Mouse (Mus musculus) testis, postnatal 10 days (tissue): ENCODE measurements at regions not wholly inside any gene's neighbourhood (a gene's known extent, or its start where the extent isn't known, plus 50 kb on each side); places are given as distances from the start of the nearest gene placed in this dataset.

Source experiments
- DNase-seq: peaks from one replicate; pipeline ENCODE4 v3.0.0; 2021; ENCODE audit warnings: low spot score

DNA sequence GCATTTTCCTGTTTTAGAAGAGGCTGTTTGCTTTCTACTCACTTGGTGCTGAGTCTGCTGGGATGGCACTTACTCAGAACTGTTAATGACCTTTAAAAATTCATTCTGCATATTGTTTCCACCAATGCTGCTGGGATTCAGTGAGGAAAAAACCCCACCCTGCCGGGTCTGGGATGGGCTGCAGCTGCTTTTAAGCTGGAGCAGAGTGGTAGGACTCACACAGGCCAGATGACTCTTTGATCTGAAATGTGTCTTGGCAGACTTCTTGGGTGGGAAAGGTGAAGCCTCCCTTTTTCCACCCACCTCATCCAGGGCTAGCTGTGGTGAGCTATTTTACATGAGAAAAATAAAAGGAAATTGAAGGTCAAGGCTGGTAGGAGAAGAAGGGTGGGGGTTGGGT lies 56.4 kb upstream of the Ddhd1 start:
- DNase-seq = no peak

DNA sequence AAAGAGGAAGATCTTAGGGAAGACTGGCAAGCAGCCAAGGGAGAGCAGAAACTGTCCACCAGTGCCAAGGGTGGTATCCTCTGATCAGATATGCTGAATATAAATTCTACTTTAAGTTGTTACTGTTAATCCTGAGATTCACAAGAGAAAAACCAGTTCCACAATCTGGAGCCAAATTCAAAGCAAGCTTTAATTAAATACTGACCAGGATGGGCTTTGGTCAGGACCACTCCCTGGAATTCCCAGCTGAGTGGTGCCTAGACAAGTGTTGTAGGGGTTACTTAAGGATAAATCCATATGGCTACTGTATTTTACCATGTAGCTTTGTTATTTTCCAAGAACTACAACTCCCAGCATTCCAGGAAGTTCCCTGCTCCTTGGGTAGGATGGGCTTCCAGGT lies 56.8 kb upstream of the Ddhd1 start:
- no peak for DNase-seq

DNA sequence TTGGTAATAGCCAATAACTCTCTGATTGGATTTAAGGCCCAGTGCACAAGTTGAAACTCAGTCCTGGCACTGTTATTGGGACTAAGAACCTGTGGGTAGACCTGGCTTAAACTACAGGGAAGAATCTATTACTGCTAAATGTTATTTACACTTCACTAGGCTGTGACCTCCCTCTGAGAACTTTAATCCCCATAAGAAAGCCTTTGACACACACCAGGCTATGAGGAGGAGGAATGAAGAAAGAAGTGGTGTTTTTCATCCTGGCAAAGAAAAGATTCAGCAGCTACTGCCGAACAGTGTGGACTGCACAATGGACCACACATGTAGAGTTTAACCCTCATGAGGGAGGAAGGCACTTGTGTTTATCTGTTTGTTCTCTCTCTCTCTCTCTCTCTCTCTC lies 58.2 kb upstream of the Ddhd1 start:
- no peak for DNase-seq

DNA sequence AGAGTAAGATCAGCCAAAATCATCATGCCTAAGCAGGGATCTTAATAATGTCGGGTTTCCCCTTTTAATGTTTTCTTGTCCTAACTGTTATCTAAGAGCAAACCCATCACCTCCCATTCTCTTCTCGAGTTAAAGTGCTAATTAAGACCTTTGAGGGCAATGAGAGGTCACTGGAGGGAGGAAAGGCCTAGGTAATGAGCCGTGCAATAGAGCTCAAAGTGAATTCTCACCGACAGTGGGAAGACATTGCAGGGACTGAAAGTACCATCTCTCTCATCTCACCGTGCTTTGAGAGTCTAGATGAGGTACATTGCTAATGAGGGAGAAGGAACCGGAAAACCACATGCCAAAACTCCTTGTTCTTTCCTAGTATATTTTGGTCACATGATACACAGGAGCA lies 64.9 kb upstream of the Ddhd1 start:
- DNase-seq = no peak

DNA sequence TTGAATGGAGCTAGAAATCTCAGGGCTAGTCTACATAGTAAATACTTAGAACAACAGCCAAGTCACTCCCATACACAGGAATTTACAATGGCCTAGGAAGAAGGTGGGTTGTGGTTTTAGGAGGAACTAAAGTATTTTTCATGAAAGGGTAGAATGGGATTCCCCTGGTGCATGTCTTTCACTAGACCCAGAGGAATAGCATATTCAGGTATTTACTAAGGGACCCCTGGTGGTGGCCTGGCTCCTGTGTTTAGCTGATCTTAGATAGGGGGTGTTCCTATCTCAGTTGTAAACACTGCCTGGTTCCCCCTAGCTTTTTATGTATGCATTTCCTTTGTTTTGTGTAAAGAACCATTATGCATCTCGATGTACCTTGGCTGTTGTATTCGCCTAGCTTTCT lies 66.4 kb upstream of the Ddhd1 start:
- DNase-seq = no peak

DNA sequence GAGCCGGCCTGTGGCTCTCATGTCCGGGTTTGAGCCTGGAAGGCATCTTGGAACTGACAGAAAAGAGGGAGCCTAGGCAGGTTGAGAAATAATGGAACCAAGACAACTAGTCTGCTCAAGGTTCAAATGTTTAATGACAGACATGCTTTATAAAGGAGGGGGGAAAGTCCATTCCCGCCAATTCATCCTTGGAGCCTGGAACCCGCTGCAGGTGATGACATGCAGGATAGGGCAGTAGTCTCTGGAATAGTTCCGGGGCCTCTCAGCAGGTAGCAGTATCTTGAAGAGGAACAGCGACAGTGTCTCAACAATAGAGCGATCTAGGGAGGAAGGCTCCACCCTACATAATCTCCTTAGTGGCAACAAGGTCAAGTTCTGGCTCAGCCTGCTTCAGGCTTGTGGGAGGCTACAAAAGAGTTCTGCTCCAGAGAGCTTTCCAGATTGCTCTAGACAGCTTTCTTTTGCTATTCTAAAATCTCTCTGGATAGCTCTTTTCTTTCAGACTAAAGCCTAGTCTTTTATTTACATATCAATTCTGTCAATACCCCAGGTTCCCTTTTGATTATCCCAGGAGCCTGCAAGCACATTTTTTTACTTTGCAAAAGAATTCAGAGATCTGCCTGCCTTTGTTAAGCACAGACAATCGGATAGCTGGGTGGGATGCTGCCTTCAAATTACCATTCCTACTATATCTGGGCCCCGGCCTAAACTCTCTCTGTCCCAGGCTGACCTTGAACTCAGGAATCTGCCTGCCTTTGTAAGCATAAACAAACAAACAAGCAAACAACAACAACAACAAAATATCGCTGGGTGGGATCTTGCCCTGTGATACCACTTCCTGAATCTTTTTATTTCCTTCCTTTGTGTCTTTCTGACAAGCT lies 76.8 kb upstream of the Ddhd1 start:
- no peak for DNase-seq

DNA sequence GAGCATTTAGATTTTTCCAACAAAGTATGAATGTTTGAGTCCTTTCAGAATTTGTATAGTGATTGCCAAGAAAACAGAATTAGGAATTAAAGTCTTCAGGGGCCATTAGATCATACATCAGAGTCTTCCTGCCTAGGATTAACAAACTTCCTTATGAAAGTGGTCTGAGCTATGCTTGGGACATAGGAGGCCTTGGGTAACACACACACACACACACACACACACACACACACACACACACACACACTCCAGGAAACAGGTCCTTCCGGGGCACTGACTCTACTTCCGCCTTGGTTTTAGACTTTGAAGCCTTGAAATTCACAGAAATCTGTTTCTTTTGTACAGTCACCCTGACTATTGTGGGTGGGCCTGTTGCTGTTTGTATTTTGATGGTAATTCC lies 80.0 kb upstream of the Ddhd1 start:
- no peak for DNase-seq

DNA sequence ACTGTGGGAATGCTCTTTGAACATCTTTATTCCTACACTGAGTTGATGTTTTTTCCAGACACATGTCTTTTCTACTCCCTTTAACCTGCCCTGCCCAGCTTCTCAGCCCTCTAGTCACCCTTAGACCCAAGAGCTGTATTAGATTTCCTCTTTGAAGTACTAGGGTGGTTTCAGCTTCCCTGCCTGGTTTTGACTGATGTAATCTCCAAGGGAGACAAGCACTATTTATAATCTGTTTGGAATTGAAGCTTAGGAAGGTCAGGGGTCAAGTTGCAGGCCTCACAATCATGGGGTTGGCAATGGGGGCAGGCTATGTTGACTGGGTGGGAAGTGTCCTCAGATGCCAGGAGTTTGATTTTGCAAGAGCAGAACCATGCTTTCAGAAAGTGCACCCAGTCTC lies 81.7 kb upstream of the Ddhd1 start:
- no peak for DNase-seq

DNA sequence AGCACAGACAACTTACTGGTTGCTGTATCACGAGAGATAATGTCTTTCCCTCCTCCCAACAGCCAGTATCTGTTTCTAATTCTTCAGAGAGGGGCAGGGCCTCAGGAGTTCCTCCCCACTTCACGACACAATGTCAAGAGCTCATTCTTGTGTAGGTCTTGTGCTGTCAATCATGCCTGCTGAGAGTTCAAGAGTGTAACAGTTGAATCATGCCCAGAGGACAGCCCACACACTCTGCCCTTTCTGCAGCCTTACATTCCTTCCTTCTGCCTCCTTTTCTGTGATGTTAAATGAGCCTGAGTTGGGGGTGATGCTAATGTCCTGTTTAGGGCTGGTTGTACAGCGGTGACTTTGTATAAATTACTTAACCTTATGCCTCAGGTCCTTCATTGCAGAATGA lies 82.7 kb upstream of the Ddhd1 start:
- DNase-seq = no peak

DNA sequence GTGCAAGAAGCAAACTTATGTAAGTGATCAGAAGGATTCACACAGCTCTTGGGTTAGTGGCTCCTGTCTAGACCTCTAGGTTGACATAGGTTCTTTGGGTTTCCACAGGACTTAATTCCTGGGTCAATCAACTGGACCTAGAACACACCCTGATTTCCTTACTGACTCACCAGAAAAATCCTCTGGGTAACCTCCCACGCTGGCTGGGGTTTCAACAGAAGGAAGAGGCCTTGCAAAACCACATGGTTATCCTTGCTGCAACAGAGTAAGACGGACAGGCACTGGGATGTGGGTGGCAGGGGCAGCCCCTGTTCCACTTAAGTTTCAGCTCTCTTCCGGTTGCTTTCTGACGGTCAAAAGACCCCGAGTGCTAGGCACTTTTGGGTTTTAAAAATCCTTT lies 88.2 kb upstream of the Ddhd1 start:
- no peak for DNase-seq

DNA sequence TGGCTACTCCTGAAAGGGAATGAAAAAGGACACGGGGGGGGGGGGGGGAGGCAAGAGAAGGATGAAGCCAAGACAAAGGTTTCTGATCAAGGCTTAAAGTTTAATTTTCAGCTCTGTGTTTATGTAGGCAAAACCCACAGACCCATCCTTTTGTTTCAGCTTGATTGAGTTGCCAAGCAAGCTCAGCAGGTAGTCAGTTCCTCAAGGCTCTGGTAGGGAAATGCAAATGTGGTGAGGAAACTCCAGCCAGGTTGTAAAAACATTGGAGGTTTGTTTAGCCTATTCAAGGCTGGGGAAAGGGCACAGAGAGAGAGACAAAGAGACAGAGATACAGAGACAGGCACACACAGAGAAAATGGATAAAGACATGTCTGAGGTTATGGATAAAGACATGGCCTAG lies 99.4 kb upstream of the Ddhd1 start:
- no peak for DNase-seq

DNA sequence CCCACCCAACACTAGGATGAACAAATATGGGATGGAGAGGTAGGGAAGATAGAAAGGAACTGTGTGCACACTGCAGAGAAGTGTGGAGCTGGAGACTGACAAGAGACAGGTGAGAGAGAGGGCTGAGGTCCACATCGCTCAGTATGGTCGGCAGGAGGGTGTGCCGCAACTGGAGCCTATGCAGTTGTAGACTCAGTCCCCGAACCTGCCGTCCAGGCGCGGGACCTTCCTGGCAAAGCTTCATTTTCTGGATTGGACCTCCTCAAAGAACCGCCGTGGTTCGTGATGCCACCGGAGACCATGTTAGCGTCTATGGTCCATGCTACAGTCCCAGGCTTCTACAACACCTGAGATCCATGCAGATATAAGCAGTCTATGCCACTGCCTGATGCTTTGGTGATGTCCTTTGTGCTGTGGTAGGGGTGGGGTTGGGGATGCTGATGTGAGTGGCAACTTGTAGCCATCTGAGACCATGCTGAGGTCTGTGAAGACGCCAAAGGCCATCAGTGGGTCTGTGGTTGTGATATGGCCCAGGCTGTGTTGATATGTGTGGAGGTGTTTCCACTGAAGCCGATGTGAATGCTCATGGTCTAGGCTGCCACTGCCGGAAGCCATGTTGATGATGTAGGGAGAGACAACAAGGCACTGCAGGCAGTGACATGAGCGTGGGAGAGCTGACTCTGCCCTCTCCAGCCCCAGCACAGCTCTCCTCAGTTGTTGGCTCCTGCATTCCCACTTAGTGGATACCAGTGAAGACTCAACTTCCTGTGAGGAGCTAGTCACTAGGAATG lies 103.1 kb upstream of the Ddhd1 start:
- DNase-seq = no peak

DNA sequence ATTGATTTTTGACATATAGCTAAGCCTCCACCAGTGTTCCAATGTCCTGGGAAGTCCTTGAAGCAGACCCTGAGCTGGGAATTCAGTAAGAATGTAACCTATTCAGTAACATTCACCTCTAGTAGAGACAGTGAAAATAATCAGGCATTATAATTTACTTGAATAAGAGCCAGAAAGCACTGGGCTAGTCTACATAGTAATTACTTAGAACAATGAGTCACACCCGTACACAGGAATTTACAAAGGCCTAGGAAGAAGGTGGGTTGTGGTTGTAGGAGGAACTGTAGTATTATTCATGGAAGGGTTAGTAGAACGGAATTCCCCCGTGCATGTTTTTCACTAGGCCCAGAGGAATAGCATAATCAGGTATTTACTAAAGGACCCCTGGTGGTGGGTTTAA lies 106.3 kb upstream of the Ddhd1 start:
- DNase-seq = no peak

DNA sequence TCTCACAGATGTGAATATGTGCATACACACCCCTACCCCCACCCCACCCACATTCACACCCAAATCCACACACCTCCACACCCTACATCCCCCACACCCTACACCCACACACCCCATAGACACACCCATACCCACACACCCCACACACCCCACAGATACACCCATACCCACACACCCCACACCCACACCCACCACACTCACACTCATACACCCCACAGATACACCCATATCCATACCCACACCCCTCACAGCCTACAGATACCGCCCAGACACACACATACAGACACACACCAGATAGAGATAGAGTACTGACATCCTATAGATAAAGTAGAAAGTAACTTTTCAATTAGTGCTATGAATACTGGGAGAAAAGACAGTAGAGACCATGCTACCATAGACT lies 108.6 kb upstream of the Ddhd1 start:
- DNase-seq = no peak

DNA sequence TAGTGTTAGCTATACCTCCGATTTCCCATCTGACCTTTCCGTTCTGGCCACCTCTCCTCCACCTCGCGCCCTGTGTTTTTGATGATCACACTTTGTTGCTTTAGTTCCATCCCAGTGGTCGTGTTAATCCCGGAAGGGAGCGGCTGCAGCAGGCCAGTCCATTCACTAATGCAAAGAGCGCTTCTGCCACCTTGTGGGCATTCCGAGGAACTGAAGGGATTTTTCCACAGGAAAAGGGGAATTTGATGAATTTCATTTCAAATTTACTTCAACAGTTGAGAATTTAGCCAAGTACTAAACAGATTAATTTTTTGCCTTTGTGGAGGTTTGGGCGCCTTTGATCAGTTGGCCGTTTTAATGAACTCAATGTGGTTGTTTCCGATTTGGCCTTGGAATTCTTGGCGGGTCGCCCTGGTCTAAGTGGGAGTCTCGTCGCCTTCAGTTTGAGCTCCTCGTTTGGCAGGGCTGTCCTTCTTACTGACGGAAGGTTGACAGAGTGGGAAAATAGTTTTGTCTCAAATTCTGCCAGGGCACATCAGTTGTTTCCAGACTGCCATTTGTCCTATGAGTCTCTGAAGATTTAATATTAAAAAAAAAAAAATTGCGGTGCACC lies 114.8 kb upstream of the Ddhd1 start:
- DNase-seq = peak; percentile 82

DNA sequence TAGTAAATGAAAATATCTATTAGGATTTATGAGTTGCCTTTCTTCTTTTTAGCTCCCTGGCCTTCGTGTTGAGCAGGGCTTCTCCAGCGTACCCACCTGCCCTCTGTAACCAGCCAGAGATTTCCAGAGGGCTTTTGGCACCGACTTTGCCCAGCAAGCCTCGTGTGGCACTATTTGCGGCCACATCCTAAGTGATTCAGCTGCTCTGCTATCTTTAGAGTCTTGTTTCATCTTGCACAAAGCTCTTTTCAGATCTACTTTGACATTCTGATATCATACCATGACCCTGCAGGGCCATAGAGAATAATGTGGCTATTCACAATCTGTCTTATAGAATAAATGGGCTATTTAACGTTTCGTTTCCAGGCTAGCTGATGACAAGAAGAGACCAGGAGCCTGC lies 115.4 kb upstream of the Ddhd1 start:
- no peak for DNase-seq

DNA sequence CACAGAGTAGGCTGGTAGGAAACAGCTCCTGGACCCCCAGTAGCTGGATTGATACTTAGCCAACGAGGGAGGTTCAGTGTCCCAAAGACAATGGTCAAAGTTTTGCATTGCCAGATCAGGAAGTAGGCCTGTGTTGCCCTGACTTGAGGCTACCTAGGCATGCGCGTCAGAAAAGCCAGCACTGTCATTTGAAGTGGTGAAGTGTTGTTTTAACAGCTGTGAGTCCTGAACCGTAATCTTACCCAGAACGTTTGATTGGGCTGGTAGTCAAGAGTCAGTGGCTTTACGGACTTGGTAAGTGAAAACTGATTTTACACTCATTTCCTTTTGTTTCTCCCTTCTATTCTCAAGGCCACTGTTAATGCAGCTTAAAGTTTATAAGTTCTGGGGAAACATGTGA lies 123.9 kb upstream of the Ddhd1 start:
- no peak for DNase-seq

DNA sequence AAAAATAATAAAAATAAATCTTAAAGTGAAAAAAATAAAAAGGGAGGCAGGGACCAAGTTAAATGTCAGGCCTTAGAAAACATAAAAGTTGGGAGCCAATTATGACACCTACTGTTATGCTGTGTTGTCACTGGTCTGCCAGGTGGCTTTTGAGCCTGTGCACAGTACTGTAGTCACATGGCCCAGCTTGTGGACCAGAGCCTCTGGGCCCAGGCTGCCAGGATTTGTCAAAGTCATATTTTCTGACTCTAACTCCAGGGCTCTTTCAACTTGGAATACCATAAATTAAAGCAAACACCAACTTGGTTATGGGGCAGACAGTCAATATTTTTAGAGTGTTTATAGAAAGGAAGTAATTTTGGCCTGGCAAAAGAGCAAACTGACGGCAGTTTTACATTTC lies 137.0 kb upstream of the Ddhd1 start:
- no peak for DNase-seq

DNA sequence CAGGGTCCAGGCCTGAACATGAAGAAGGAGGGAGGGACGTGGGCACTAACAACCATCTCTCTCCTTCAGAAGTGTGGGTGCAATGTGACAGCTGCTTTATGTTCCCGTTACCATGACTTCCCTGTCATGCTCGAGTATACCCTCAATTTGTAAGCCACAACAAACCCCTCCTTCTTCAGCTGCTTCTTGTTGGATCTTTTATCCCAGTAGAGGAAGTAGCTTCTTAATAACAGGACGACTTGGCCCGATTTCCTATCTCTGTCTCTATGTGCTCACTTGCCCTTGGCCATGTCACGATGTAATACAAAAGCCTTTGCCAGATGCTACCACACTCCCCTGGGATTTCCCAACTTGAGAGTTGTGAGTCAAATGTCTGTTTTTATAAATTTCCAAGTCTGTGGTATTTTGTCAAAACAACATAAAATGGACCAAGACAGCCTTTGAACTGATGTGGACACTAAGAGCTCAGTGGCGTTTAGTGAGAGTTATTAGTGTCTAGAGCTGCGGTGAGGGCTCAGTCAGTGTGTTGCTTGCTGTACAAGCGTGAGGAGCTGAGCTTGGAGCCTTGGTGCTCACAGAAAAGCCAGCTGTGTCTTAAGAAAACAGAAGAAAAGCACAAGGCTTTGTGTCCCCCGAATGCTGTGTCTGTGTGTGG lies 138.8 kb upstream of the Ddhd1 start:
- no peak for DNase-seq

DNA sequence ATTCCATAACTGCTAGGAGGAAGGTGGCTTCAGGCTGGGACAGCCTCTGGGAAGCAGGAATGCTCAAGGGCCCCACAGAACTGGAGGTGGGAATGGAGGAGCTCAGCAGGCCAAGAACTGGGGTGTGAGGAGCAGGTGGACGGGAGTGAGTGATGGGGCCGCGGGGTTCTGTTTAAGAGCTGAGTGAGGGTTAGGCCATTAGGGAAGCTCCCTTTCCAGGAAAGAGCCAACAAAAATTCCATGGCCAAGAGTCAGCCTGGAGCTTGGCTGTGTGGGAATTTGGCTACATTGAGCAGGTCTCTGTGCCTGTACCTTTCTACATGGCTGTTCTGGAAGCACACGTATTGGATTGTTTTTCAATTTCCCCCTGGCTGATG lies 139.4 kb upstream of the Ddhd1 start:
- no peak for DNase-seq

DNA sequence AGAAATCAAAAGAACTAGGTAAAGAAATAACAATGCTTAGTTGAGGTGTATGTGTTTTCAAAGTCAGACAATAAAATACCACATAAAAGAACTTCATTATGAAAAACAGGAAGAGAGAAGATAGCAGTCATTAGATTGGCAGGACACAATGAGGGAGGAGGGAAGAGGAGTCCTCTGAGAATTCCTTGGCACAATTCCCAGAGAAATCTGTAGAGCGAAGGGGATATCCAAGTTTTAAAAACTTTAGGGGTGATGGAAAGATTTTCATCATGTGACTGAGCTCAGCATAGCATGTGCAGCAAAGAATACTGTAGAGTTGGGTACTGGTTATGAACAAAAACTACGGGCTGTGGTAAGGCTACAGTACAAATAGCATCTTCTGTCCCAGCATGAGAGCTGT lies 141.3 kb upstream of the Ddhd1 start:
- DNase-seq = no peak

DNA sequence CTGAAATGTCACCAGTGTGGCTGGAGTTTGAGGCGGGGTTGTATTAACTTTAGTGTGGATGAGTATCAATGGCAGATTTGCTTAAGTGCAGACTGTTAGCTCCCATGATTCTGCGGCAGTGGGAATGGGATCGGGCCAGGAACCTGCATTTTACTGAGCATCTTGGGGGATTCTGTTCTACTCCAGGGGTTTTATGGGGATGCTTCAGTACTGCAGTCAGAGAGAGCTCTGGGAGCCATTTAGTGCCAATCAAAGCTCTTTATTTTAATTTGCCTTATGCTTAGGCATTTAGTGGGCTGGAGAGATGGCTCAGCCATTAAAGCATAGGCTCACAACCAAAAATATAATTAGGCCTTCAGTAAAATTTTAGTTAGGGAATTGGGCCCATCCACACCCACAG lies 148.0 kb upstream of the Ddhd1 start:
- no peak for DNase-seq
